Mouse (Mus musculus): ENCODE results near the gene Slc46a1. TPM values are rescaled to one million over a fixed set of nuclear protein-coding genes. Genes with fewer than 3 reads are reported as not detected.
A peak's percentile ranks its signal among the peaks of the same experiment; 100 is the strongest.

Gene Slc46a1
- total and polyA plus RNA-seq, 3 experiments: 4.4 to 6.1 (median 6.0) TPM

DNA sequence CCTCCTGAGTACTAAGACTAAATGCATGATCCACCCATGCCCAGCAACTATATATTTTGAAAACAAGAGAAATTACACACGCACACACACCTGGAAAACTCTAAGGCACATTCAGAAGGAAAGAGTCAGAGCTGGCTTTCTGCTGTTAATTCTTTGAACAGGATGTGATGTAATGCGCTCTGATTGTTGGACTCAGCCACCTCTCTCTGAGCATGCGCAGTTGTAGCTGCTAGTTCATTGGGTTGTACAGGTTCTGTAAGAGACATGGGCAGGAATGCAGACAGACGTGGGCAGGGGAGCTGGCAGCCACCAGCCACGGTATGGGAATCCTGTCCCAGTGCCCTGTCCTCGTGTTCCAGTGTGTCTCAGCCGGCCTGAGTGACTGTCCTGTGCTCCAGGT is 11.2 kb upstream of the Slc46a1 start:
- in situ Hi-C loops (cut with MboI; ENCODE audit: low pct_ligation_motif_present, low pct_unique_long_range_greater_than_20kb, low sequenced_read_pairs): no loop called here
- Histone ChIP-seq H3K27me3 (replicated peaks) (peaks cover 23% of the 10 kb centered on the region), H3K36me3 (replicated peaks in 1 of 2; ENCODE audit: control insufficient read depth in 1 of 2, insufficient read depth in 1 of 2, low read length in 1 of 2) (no peaks in the 10 kb centered on the region), H3K4me2 (ENCODE audit: insufficient read depth, low read depth, poor library complexity, severe bottlenecking) (peak overlapping the region; percentile 53), H3K4me1 (ENCODE audit: control insufficient read depth in 1 of 2, insufficient read depth in 2 of 2) (peaks cover 2 to 12% of the 10 kb centered on the region in 2 experiments; a peak in 3 of 4 replicates), H3K79me2 (replicated peaks; ENCODE audit: control insufficient read depth, extremely low read depth, insufficient read depth, poor library complexity, severe bottlenecking) (no peaks in the 10 kb centered on the region), H3K27ac (ENCODE audit: insufficient read depth, low read depth) (peak overlapping the region; percentile 66), H3K9me3 (replicated peaks; ENCODE audit: low read length) (no peaks in the 10 kb centered on the region), H3K9ac (ENCODE audit: insufficient read depth, low read depth) (peak overlapping the region; percentile 77), H3K4me3 (replicated peaks in 1 of 3; ENCODE audit: low read depth in 2 of 3, low read length in 2 of 3, poor library complexity in 1 of 3) (peak overlapping the region; percentile 46 to 65 (median 54))
- dilution Hi-C loops (cut with MboI; ENCODE audit: extremely low pct_ligation_motif_present, extremely low pct_unique_long_range_greater_than_20kb, low sequenced_read_pairs): no loop called here
- DNase-seq (ENCODE audit: extremely low read depth): peak; percentile 97
- TF ChIP-seq MYC (IDR thresholded peaks at IDR 0.05; ENCODE audit: low read depth, low read length): peak; percentile 23; the same call in 1 of the 2 replicates
- peak; percentile 63 for TF ChIP-seq NELFE (IDR thresholded peaks at IDR 0.05; ENCODE audit: low read depth, low read length)
- 0 out of 2 replicates have a peak, but pooled peaks have one; percentile 41 for TF ChIP-seq TCF12 (IDR thresholded peaks at IDR 0.05; ENCODE audit: low read depth, low read length)
- peak; percentile 84 for TF ChIP-seq TBP (conservative IDR thresholded peaks at IDR 0.05; ENCODE audit: low read depth, low read length)
- TF ChIP-seq BHLHE40 (IDR thresholded peaks at IDR 0.05; ENCODE audit: low read depth, low read length): no peak; the same call in 1 of the 2 replicates
- TF ChIP-seq POLR2AphosphoS2 (IDR thresholded peaks at IDR 0.05; ENCODE audit: low read depth, low read length): peak; percentile 78; the same call in 1 of the 2 replicates
- peak; percentile 40; the same call in 1 of the 2 replicates for TF ChIP-seq ELF1 (IDR thresholded peaks at IDR 0.05; ENCODE audit: low read depth, low read length)
- TF ChIP-seq NRF1 (IDR thresholded peaks at IDR 0.05; ENCODE audit: low read depth, low read length): peak; percentile 92
- TF ChIP-seq ZKSCAN1 (IDR thresholded peaks at IDR 0.05; ENCODE audit: borderline replicate concordance, low read depth, low read length): no peak
- TF ChIP-seq ZMIZ1 (IDR thresholded peaks at IDR 0.05; ENCODE audit: low read depth, low read length): peak; percentile 31; the same call in 1 of the 2 replicates
- TF ChIP-seq GABPA (IDR thresholded peaks at IDR 0.05; ENCODE audit: insufficient replicate concordance, low read depth, low read length): no peak
- TF ChIP-seq HCFC1 (IDR thresholded peaks at IDR 0.05; ENCODE audit: low read depth, low read length): peak; percentile 58; the same call in 1 of the 2 replicates
- peak; percentile 79 for TF ChIP-seq POLR2A (IDR thresholded peaks at IDR 0.05; ENCODE audit: low read depth, low read length)
- 0 out of 2 replicates have a peak, but pooled peaks have one; percentile 31 for TF ChIP-seq MXI1 (IDR thresholded peaks at IDR 0.05; ENCODE audit: low read depth, low read length)

DNA sequence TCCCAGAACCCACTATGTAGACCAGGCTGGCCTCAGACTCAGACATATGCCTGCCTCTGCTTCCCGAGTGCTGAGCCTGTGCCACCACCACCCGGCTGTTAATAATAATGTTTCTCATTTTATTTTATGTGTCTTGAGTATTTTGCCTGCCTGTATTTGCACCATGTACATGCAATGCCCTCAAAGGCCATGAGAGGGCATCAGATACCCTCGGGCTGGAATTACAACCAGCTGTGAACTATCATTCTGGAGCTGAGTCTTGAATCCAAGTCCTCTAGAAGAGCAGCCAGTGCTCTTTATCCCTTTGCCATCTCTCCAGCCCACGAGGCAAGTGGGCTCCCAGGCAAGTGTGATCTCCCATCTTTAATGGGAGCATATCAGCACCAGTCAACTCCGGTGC is 10.2 kb upstream of the Slc46a1 start:
- Histone ChIP-seq H3K4me1 (ENCODE audit: control insufficient read depth in 1 of 2, insufficient read depth in 2 of 2) (peaks cover 2 to 12% of the 10 kb centered on the region in 2 experiments; a peak in 3 of 4 replicates), H3K36me3 (replicated peaks in 1 of 2; ENCODE audit: control insufficient read depth in 1 of 2, insufficient read depth in 1 of 2, low read length in 1 of 2) (no peaks in the 10 kb centered on the region), H3K4me3 (replicated peaks in 1 of 3; ENCODE audit: low read depth in 2 of 3, low read length in 2 of 3, poor library complexity in 1 of 3) (peak overlapping the region in 1 of 3 experiments; percentile 54), H3K9me3 (replicated peaks; ENCODE audit: low read length) (no peaks in the 10 kb centered on the region), H3K4me2 (ENCODE audit: insufficient read depth, low read depth, poor library complexity, severe bottlenecking) (peak overlapping the region; percentile 27; the same call in 1 of the 2 replicates), H3K27me3 (replicated peaks) (peaks cover 20% of the 10 kb centered on the region), H3K27ac (ENCODE audit: insufficient read depth, low read depth) (no peak overlapping the region), H3K79me2 (replicated peaks; ENCODE audit: control insufficient read depth, extremely low read depth, insufficient read depth, poor library complexity, severe bottlenecking) (no peaks in the 10 kb centered on the region), H3K9ac (ENCODE audit: insufficient read depth, low read depth) (no peak overlapping the region)
- in situ Hi-C loops (cut with MboI; ENCODE audit: low pct_ligation_motif_present, low pct_unique_long_range_greater_than_20kb, low sequenced_read_pairs): no loop called here
- dilution Hi-C loops (cut with MboI; ENCODE audit: extremely low pct_ligation_motif_present, extremely low pct_unique_long_range_greater_than_20kb, low sequenced_read_pairs): no loop called here
- TF ChIP-seq SMC3 (IDR thresholded peaks at IDR 0.05; ENCODE audit: low read depth, low read length) (peak; percentile 72), CTCF (conservative IDR thresholded peaks at IDR 0.05 in 1 of 2, IDR thresholded peaks at IDR 0.05 in 1 of 2; ENCODE audit: low read depth in 2 of 2, low read length in 2 of 2) (peak; percentile 89 to 92), MYC (IDR thresholded peaks at IDR 0.05; ENCODE audit: low read depth, low read length) (peak; percentile 36; the same call in 1 of the 2 replicates), GABPA (IDR thresholded peaks at IDR 0.05; ENCODE audit: insufficient replicate concordance, low read depth, low read length) (no peak), RAD21 (IDR thresholded peaks at IDR 0.05; ENCODE audit: low read depth, low read length) (peak; percentile 83), MAZ (IDR thresholded peaks at IDR 0.05; ENCODE audit: low read depth, low read length) (0 out of 2 replicates have a peak, but pooled peaks have one; percentile 23), NELFE (IDR thresholded peaks at IDR 0.05; ENCODE audit: low read depth, low read length) (0 out of 2 replicates have a peak, but pooled peaks have one; percentile 36), NRF1 (IDR thresholded peaks at IDR 0.05; ENCODE audit: low read depth, low read length) (0 out of 2 replicates have a peak, but pooled peaks have one; percentile 19), ZMIZ1 (IDR thresholded peaks at IDR 0.05; ENCODE audit: low read depth, low read length) (no peak)
- peak; percentile 79 for DNase-seq (ENCODE audit: extremely low read depth)

Measured in CH12.LX (cell line).